Mouse (Mus musculus) cerebellum, adult 2 months (tissue): ENCODE data around the gene Pla2g6.

Experiments
- CTCF ChIP-seq: fragments of 200-500 bp; IDR thresholded peaks from 2 replicates; pipeline ENCODE4 v1.5.1; 2011; ENCODE audit warnings: low read depth, mild to moderate bottlenecking, control low read depth, low read length, moderate library complexity, borderline replicate concordance; ENCODE audit not compliant: insufficient read depth
- POLR2A ChIP-seq: fragments of 200-500 bp; IDR thresholded peaks from 2 replicates; pipeline ENCODE4 v1.6.1; 2011; ENCODE audit warnings: low read length, control low read depth, borderline replicate concordance; ENCODE audit not compliant: insufficient read depth

DNA sequence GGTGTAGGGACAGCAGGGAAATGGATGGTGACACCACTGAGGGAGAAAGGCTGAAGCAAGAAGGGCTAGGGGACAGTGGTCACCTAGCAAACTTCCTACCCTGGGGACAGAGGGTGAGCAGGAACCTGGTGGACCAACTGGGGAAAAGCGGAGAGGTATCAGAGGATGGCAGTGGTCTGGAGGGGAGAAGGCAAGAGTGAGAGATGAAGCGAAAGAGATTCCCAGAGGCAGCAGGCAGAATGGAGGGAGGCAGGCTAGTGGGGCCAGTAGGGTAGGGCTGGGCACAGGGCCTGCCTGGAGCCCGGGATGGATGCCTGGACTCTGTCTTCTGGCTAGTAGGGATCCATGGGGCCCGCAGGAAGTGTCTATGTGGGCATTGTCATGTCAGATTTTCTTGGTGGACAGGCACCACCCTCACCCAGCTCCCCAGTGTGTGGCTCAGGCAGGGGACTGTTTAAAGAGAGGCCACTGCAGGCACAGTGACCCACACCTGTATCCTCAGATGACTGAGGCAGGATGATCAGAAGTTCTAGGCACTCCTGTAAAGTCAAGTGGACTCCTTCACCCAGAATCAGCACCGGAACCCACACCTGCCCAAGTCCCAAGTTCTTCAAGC lies 25.6 kb upstream of the Pla2g6 start:
- no peak for TF ChIP-seq CTCF
- TF ChIP-seq POLR2A: no peak
